Mouse (Mus musculus): ENCODE results near the gene Gng11.

DNA sequence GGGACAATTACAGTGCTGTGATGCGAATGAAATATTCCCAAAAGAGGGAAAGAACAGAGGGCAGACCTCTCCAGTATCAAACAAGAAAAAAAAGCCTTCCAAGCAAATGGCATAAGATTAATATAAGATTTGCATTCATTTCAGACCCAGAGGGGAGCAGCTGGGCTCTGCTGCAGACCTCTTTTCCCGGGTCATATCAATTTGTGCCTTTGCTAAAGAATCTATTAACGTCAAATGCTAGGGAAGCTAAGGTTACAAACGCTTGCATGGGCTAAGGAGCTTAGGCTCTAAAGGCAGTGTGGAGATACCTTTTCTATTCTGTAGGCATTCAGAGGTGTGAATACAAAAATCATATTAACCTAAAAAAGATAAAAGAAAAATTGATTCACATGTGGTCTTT, 48.7 kb upstream of the Gng11 start:
- no peak for TF ChIP-seq CTCF (conservative IDR thresholded peaks at IDR 0.05 in 1 of 2, IDR thresholded peaks at IDR 0.05 in 1 of 2; ENCODE audit: low read depth in 2 of 2, low read length in 2 of 2)
- TF ChIP-seq EP300 (IDR thresholded peaks at IDR 0.05; ENCODE audit: low read length) = no peak
- no peak for TF ChIP-seq HCFC1 (IDR thresholded peaks at IDR 0.05; ENCODE audit: low read depth, low read length)
- no peak for TF ChIP-seq POLR2A (IDR thresholded peaks at IDR 0.05; ENCODE audit: low read depth, low read length)
- TF ChIP-seq CHD2 (IDR thresholded peaks at IDR 0.05; ENCODE audit: low read length) = no peak
- no peak for TF ChIP-seq MAX (IDR thresholded peaks at IDR 0.05; ENCODE audit: low read length)
- no peak for TF ChIP-seq GABPA (IDR thresholded peaks at IDR 0.05; ENCODE audit: insufficient replicate concordance, low read depth, low read length)
- TF ChIP-seq E2F4 (IDR thresholded peaks at IDR 0.05; ENCODE audit: insufficient replicate concordance, low read depth, low read length) = no peak
- no peak for TF ChIP-seq KAT2A (IDR thresholded peaks at IDR 0.05; ENCODE audit: insufficient replicate concordance, low read length)
- no peak for TF ChIP-seq MAFK (IDR thresholded peaks at IDR 0.05; ENCODE audit: insufficient replicate concordance, low read length)
- TF ChIP-seq ZKSCAN1 (IDR thresholded peaks at IDR 0.05; ENCODE audit: borderline replicate concordance, low read depth, low read length) = no peak
- no peak for TF ChIP-seq ZC3H11A (IDR thresholded peaks at IDR 0.05; ENCODE audit: low read depth, low read length)
- no peak for TF ChIP-seq JUND (conservative IDR thresholded peaks at IDR 0.05; ENCODE audit: low read depth, low read length)
